Mouse (Mus musculus) megakaryocyte, adult 5-6 weeks (primary cell): ENCODE results near the gene Serpinb5. TPM values are rescaled to one million over a fixed set of nuclear protein-coding genes. Genes with fewer than 3 reads are reported as not detected.

Experiments used
- total RNA-seq, 2 experiments: library from RNA; stranded (forward) in 1 of 2; stranded (reverse) in 1 of 2; fragments of 153-499, 151-499 nt in 1 of 2; fragments of 221-1000, 200-1000 nt in 1 of 2; gene quantifications; 2 replicates each; pipeline versions ENCODE4 v1.2.3 to v1.2.4; 2015 to 2017

Gene Serpinb5
- total RNA-seq, 2 experiments from 2014 or later = not detected

Other genes with a start within 250 kb of the Serpinb5 start
- 7.1 and 8.0 TPM in 2 replicates for gene Bcl2, start 146.9 kb upstream of the Serpinb5 start, total RNA-seq (2015)
- gene Bcl2, start 146.9 kb upstream of the Serpinb5 start, total RNA-seq (2017) = 7.8 and 11.9 TPM in 2 replicates
- gene Kdsr, start 101.4 kb upstream of the Serpinb5 start, total RNA-seq (2015) = 6.5 and 7.1 TPM in 2 replicates
- gene Kdsr, start 101.4 kb upstream of the Serpinb5 start, total RNA-seq (2017) = 13.7 and 17.8 TPM in 2 replicates
- 84.6 and 117 TPM in 2 replicates for gene Vps4b, start 64.4 kb upstream of the Serpinb5 start, total RNA-seq (2015)
- gene Vps4b, start 64.4 kb upstream of the Serpinb5 start, total RNA-seq (2017) = 95.5 and 121 TPM in 2 replicates
- gene Serpinb12, start 73.3 kb downstream of the Serpinb5 start, total RNA-seq (2015) = not detected in 2 replicates
- gene Serpinb12, start 73.3 kb downstream of the Serpinb5 start, total RNA-seq (2017) = not detected in 2 replicates
- not detected in 2 replicates for gene Serpinb13, start 119.8 kb downstream of the Serpinb5 start, total RNA-seq (2015)
- not detected in 2 replicates for gene Serpinb13, start 119.8 kb downstream of the Serpinb5 start, total RNA-seq (2017)
- not detected in 2 replicates for gene Serpinb3a, start 191.1 kb downstream of the Serpinb5 start, total RNA-seq (2015)
- not detected in 2 replicates for gene Serpinb3a, start 191.1 kb downstream of the Serpinb5 start, total RNA-seq (2017)
- not detected in 2 replicates for gene Serpinb3d, start 222.3 kb downstream of the Serpinb5 start, total RNA-seq (2015)
- gene Serpinb3d, start 222.3 kb downstream of the Serpinb5 start, total RNA-seq (2017) = not detected in 2 replicates